Mouse (Mus musculus) heart, postnatal 0 days (tissue): ENCODE results near the gene 4930402H24Rik.

ENCODE experiments used
- CTCF ChIP-seq: IDR thresholded peaks from 2 replicates; pipeline ENCODE4 v1.5.1; 2016; ENCODE audit warnings: antibody characterized with exemption, control low read depth, low read depth
- EP300 ChIP-seq: IDR thresholded peaks from 2 replicates; pipeline ENCODE4 v1.6.1; 2016; ENCODE audit warnings: antibody characterized with exemption, low read depth

- TF ChIP-seq CTCF (no peak), EP300 (no peak)
Measured at GRCm38 (mm10) chr2:130813729-130814128, 92.5 kb downstream of the 4930402H24Rik start.
